Mouse (Mus musculus) heart, adult 18-20 months (tissue): Measurements from ENCODE around the gene Zfp593. TPM values are rescaled to one million over a fixed set of nuclear protein-coding genes. Genes with fewer than 3 reads are reported as not detected.

Source experiments
- DNase-seq, 2 experiments: peaks; one replicate each; pipeline ENCODE4 v3.0.0; 2021 to 2022; ENCODE audit warnings: mixed read lengths in 1 of 2
- total RNA-seq, 2 experiments: library from RNA; stranded (reverse); gene quantifications; 2 replicates each; pipeline ENCODE4 v1.2.3; 2021

Gene Zfp593
- total RNA-seq, 2 experiments from 2014 or later, result 3.3 to 3.6 TPM

GRCm38 (mm10) chr4:134257198-134258009 lies 12.0 kb upstream of the Zfp593 start:
- DNase-seq, result peak in 1 of 2 experiments; percentile 36

GRCm38 (mm10) chr4:134256407-134257197 lies 11.2 kb upstream of the Zfp593 start:
- DNase-seq, result peak; percentile 65 to 77

DNA sequence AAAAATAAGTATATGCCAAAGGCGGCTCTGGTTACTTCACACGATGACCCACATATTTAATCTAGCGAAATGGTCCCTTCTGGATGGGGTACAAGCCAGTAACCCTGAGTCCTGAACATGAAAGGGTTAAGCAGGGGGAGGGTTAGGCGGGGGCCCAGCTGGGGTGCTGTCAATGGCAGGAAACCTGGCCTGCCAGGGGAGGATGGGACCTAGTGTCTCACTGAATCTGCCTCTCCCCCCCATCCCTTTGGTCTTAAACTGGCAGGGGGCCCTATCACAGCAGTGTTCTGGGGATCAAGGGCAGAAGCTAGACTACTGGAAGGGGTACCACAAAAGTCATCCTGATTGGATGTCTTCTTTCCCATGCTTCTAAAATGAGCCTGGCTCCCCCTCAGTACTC lies 10.5 kb upstream of the Zfp593 start:
- DNase-seq, result peak; percentile 37 to 51

DNA sequence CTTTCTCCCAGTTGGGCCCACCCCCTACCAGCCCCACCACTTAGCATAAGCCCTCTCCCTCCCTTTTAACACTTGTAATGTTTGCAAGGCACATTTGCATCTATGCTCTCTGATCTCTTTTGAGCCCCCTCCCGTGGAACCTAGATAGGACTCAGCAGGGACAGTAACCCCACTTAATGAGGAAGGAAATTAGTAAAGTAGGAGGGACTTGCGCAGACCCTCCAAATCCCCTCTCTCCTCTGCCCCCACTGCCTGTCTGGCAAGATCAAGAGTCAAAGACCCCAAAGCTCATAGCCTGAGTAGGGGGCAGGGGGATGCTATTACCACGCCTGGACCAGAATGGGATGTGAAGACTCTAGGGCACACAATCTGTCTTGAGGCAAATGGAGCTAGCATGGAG lies 9.4 kb upstream of the Zfp593 start:
- DNase-seq, result no peak

- DNase-seq, result peak; percentile 44 to 63
These were observed 8.4 kb upstream of the Zfp593 start, which contains the start of gene Grrp1 for GRCm38 (mm10) chr4:134253722-134254324. TSS of gene Grrp1 (minus strand) at chr4:134254106.

DNA sequence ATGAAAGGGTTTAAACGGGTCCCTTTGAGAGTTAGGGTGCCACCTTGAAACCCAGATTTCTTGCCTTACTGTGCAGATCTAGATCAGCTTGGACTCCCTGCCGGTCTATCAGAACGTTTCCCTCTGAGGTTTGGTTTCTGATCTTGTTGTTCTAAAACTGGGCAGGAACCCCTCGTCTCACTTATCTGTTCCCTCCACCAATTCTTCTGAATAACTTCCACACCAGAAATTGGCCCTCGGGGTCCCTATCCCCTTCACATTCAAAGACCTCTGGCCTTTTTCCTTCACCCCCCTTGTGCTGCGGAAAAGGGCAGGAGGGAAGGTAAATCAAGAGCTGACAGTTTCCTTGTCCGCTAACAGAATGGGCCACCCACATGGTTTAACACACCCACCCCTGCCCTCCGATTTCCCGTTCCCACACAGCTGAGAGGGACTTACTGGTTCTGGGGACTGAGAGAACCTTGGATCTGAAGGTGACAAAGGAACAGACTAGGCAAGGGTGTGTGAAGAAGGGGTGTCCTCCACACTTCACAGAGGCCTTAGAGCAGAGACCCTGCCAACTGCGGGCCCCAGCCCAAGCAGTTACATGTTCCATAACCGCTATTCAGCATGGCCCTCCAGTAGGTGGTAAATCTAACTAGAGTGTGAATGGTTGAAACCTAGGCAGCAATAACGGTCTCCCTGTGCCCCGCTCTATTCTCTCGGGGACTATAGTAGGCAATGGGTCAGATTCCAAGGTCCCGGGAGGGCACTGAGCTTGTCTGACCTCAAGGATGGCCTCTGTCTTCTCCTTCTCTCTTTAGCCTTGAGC lies 7.7 kb upstream of the Zfp593 start:
- peak in 1 of 2 experiments; percentile 20 for DNase-seq

DNA sequence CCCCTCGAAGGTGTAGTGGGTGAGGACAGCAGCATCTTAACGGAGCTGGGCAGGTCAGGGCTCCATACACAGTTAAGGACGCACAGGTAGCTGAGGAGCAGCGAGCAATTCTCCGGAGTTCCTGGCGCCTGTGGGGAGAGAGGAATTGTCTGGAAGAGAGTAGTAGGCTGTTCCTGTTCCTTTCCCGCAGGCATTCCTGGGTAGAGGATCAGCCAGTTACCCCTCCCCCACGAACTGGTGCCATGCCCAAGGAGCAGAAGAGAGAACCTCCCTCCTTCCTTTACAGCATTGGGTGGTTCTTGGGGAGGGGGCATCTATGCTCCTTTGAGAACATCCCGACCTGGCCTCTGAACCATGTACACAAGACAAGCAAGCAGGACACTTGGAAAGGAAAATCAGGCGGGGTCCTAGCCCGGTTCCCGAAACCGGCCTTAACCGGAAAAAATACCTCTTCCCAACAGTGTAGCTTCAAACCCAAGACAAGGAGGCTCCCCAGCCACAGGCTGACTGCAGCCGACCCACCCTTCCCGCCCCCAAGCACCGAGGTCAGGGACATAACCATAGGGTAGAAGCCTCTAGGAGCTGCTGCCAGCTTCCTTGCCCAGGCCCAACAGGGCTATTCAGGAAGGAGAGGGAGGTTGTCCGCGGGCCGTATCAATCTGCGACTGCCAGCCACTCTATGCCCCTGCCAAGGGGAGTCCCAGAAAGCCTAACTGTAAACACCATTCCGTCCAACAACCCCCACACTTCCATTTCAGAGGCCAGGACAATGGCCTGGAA lies 6.9 kb upstream of the Zfp593 start:
- peak; percentile 38 to 51 for DNase-seq

GRCm38 (mm10) chr4:134251241-134252130 lies 6.1 kb upstream of the Zfp593 start:
- DNase-seq, result peak; percentile 37 to 56

GRCm38 (mm10) chr4:134250930-134251240 lies 5.5 kb upstream of the Zfp593 start:
- no peak for DNase-seq

GRCm38 (mm10) chr4:134250116-134250929 lies 4.9 kb upstream of the Zfp593 start:
- DNase-seq, result peak in 1 of 2 experiments; percentile 24

DNA sequence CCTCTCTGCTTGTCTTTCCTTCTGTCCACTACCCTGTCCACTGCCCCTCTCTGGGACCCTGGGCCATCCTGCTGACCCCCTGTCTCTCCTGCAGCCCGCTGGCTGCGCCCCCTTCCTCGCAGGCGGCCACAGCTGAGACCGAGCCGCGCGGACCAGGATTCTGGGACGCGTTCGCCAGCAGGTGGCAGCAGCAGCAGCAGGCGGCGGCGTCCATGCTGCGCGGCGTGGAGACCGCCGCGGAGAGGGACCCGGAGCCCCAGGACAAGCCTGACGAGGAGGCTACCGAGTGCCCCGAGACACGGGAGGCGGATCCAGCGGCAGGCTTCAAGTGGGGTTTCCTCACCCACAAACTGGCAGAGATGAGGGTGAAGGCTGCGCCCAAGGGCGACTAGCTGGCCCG lies 4.3 kb upstream of the Zfp593 start:
- peak; percentile 68 to 86 for DNase-seq

GRCm38 (mm10) chr4:134246719-134247258 lies 1.4 kb upstream of the Zfp593 start, which contains the start of gene Gm30191:
TSS of gene Gm30191 (plus strand) at chr4:134246935.
- DNase-seq, result no peak

DNA sequence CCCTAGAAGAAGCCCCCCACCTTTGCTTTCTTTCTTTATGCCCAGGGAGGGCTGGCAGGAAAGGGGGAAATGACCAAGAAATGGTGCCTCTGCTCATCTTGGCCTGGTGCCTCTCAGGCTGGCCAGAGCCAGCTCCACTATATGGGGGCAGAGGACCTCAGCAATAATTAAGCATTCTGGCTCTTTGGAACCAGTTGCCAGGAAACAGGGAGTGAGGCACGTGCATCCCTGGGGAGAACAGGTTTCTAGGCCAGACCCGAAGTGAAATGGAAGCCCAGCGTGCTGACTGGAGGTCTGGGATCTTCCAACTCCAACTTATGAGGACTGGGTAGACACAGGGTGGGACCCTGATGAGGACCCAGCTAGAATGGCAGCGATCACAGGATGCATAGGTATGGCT lies 864 bp upstream of the Zfp593 start:
- no peak for DNase-seq

- DNase-seq, result no peak
These were observed 1.7 kb downstream of the Zfp593 start, which contains the start of gene E130218I03Rik for GRCm38 (mm10) chr4:134243516-134244250. TSS of gene E130218I03Rik (plus strand) at chr4:134243662.

- no peak for DNase-seq
These were observed 6.7 kb downstream of the Zfp593 start for GRCm38 (mm10) chr4:134238686-134239085.

GRCm38 (mm10) chr4:134238279-134238651 lies 7.1 kb downstream of the Zfp593 start, which contains the start of gene Cnksr1:
TSS of gene Cnksr1 (minus strand) at chr4:134238399.
- DNase-seq, result peak; percentile 81 to 86

DNA sequence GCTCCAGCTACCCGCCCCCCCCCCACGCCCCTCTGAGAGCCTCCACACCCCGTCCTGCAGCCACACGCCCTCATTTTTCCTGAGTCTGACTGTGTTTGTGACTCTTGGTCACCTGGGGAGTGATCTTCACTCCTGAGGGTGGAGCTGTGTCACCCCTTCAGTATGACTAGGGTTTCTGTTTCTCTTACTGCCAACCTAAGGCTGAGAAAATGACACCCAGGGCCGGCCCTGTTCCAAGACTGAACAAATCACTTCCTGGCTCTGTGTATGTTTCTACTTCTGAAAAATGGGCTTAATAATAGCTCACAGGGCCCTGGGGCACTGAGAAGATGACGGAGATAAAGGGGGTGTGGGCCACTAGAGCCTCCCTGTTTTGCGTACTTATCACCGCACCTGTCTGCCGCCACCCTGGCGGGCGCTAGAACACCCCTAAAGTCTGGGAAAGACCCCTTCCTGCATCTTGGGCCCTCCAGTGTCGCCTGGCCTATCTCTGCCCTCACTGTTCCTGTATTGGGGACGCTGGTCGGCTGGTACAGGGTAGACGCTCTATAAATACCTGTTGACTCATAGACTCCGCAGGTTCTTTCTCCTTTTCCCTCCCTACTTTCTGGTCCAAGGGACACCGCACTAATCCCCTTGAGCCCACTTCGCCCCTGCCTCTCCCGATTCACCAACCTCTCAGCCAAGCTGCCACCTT lies 7.7 kb downstream of the Zfp593 start:
- peak in 1 of 2 experiments; percentile 28 for DNase-seq
